Mouse (Mus musculus) heart, adult 10 weeks (tissue): Measurements from ENCODE around the gene Serpinb8. TPM values are rescaled to one million over a fixed set of nuclear protein-coding genes. Genes with fewer than 3 reads are reported as not detected.

Source experiments
- polyA plus RNA-seq: library from polyadenylated mRNA; stranded (reverse); fragments of 350-450 nt; fragmentation: Illumina TruSeq; extraction: RNeasy Lipid Tissue Mini Kit (QIAGEN cat#74804); gene quantifications from one replicate; pipeline ENCODE4 v1.2.3, GENCODE M21; 2014; ENCODE audit warnings: low read depth, low replicate concordance

The Serpinb8 gene
- polyA plus RNA-seq: 1.6 TPM

GRCm38 (mm10) chr1:107589691-107590470 lies at the start of gene Serpinb8:
Gene Serpinb8, plus strand, starts transcription at chr1:107590006.

Other genes starting within 250 kb of the Serpinb8 start
- gene Serpinb11, start 228.8 kb upstream of the Serpinb8 start, polyA plus RNA-seq: not detected
- gene Serpinb7, start 190.4 kb upstream of the Serpinb8 start, polyA plus RNA-seq: not detected
- gene Serpinb2, start 78.6 kb upstream of the Serpinb8 start, polyA plus RNA-seq: not detected